Mouse (Mus musculus) hindbrain, embryonic 10.5 days (tissue): ENCODE measurements around the gene Steap1. TPM values are rescaled to one million over a fixed set of nuclear protein-coding genes. Genes with fewer than 3 reads are reported as not detected.

Experiments used
- DNase-seq: peaks from one replicate; pipeline ENCODE4 v3.0.0-alpha.2; 2017; ENCODE audit warnings: low spot score
- H3K27ac ChIP-seq: fragments of 300-500 bp; sonication (generic); 2 replicates; pipeline ENCODE4 v1.5.1; 2016; ENCODE audit warnings: mild to moderate bottlenecking, moderate library complexity
- H3K27me3 ChIP-seq: fragments of 300-500 bp; sonication (generic); 2 replicates; pipeline ENCODE4 v1.6.1; 2016; ENCODE audit warnings: mild to moderate bottlenecking; ENCODE audit not compliant: poor library complexity, insufficient read depth, severe bottlenecking
- H3K36me3 ChIP-seq: fragments of 300-500 bp; sonication (generic); 2 replicates; pipeline ENCODE4 v1.6.1; 2016; ENCODE audit warnings: mild to moderate bottlenecking, moderate library complexity
- H3K4me1 ChIP-seq: fragments of 300-500 bp; sonication (generic); replicated peaks from 2 replicates; pipeline ENCODE4 v1.6.1; 2016; ENCODE audit warnings: mild to moderate bottlenecking
- H3K4me3 ChIP-seq: fragments of 300-500 bp; sonication (generic); 2 replicates; pipeline ENCODE4 v1.5.1; 2016; ENCODE audit warnings: mild to moderate bottlenecking, moderate library complexity
- H3K9me3 ChIP-seq: fragments of 300-500 bp; sonication (generic); 2 replicates; pipeline ENCODE4 v1.6.1; 2016; ENCODE audit warnings: mild to moderate bottlenecking, moderate library complexity
- WGBS: fragments of 180-500 bp; shearing (Covaris S2); methylation state at CpG from one replicate; pipeline ENCODE4 v1.1.7; 2016; 5-methylcytosine and 5-hydroxymethylcytosine counted together
- polyA plus RNA-seq: library from polyadenylated mRNA; unstranded; fragments of >200 nt; fragmentation: Nextera tagmentation; extraction: Ambion mirVana; gene quantifications from 2 replicates; pipeline ENCODE4 v1.2.1, GENCODE M21; 2016

The Steap1 gene
- polyA plus RNA-seq, 1 experiment from 2014 or later: 5.1 TPM

DNA sequence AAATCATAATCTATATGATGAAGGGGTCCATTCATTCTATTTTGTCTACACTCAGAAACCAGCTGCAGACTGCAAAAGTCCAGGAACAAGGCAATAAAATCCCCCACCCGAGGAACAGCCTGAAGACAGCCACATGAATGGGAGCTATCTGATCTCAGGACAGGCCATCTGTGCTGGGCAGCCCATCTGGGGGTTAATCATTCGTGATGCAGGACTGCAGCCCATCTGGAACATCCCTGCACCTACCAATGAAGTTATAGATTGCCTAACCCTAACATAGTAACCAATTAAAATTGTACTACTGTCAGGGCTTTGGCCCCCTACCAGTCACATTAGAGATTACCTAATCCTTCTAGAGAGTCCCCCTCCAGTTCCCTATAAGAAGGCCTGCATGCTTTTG, 44.1 kb downstream of the Steap1 start:
- no peaks in the 10 kb centered on the region for H3K4me1 ChIP-seq
- no peaks in the 10 kb centered on the region for H3K36me3 ChIP-seq
- peak; percentile 15 for DNase-seq
- no peak overlapping the region for H3K4me3 ChIP-seq
- H3K27me3 ChIP-seq: no peaks in the 10 kb centered on the region
- 56% methylated on average over 2 of the region's 2 CpGs for WGBS
- H3K27ac ChIP-seq: no peak overlapping the region
- H3K9me3 ChIP-seq: no peaks in the 10 kb centered on the region

DNA sequence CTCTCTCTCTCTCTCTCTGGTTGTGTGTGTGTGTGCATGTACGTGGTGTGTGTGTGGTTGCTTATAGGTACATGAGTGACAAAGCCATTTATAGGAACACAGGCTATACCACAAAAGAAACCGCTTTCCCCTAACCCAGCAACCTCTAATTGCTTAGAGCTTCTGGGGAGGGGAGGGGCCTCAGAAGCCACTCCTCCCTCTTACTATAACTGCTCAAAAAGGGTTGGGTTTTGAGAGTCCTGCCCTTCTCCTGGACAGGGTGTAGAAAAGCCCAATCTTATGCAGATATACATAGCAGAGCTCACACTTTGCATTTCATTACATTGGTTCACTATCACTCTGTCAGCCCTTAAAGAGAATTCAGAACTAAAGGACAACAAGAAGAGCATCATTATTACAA, 48.7 kb downstream of the Steap1 start:
- Histone ChIP-seq H3K4me1 (no peaks in the 10 kb centered on the region), H3K27me3 (no peaks in the 10 kb centered on the region), H3K9me3 (no peaks in the 10 kb centered on the region), H3K4me3 (no peak overlapping the region), H3K27ac (no peak overlapping the region), H3K36me3 (no peaks in the 10 kb centered on the region)
- WGBS: 89% methylated on average over 2 of the region's 2 CpGs
- DNase-seq: no peak

DNA sequence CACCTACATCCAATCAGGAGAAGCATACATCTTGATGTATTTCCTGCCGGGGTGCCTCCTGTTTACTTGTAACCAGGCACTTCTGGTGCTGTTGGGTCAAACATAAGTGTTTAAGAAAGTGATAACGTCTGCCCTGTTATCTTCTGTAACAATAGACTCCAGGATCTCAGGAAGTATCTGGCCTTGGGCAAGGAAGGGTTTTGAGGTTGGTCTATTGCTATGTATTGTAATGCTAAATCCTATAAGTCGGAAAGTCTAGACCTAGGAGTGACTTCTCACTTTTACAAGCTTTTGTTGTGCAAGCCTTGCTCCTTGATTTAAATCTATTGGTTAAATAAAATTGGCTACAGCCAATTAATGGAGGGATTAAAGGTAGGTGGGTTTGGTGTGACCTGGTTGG, 50.3 kb downstream of the Steap1 start:
- Histone ChIP-seq H3K27me3 (no peaks in the 10 kb centered on the region), H3K4me1 (peaks cover 6% of the 10 kb centered on the region; the same call in 1 of the 2 replicates), H3K9me3 (no peaks in the 10 kb centered on the region), H3K27ac (no peak overlapping the region), H3K36me3 (no peaks in the 10 kb centered on the region), H3K4me3 (no peak overlapping the region)
- no peak for DNase-seq
- 75% methylated on average over 3 of the region's 3 CpGs for WGBS

DNA sequence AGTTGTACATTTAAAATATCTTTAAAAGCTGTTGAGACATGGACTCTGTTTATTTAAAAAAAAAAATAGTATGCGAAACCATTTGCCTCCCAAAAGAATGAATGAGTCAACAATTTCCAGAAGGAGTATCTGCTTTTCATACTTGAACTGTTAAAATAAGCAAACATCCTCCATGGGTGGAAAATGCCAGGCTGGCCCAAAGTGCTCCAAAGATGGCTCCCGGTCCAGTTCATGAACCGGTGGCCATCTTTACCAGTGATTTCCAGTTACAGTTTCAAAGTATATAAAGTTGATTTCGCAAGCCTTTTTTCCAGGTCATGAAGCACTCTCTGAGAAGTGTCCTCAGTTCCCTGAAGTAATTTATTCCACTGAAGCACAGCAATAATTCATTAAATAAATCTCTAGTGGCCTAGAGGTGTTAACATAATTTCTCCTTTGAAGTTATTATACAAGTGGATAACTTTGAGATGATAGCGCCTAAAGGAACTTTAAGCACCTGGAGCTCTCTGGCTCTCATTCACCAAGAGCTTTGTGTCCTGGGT, 53.7 kb downstream of the Steap1 start:
- DNase-seq: no peak
- Histone ChIP-seq H3K27ac (no peak overlapping the region), H3K36me3 (no peaks in the 10 kb centered on the region), H3K4me3 (no peak overlapping the region), H3K9me3 (no peaks in the 10 kb centered on the region), H3K4me1 (peaks cover 14% of the 10 kb centered on the region; the same call in 1 of the 2 replicates), H3K27me3 (peaks cover 19% of the 10 kb centered on the region)
- WGBS: 91% methylated on average over 5 of the region's 5 CpGs

DNA sequence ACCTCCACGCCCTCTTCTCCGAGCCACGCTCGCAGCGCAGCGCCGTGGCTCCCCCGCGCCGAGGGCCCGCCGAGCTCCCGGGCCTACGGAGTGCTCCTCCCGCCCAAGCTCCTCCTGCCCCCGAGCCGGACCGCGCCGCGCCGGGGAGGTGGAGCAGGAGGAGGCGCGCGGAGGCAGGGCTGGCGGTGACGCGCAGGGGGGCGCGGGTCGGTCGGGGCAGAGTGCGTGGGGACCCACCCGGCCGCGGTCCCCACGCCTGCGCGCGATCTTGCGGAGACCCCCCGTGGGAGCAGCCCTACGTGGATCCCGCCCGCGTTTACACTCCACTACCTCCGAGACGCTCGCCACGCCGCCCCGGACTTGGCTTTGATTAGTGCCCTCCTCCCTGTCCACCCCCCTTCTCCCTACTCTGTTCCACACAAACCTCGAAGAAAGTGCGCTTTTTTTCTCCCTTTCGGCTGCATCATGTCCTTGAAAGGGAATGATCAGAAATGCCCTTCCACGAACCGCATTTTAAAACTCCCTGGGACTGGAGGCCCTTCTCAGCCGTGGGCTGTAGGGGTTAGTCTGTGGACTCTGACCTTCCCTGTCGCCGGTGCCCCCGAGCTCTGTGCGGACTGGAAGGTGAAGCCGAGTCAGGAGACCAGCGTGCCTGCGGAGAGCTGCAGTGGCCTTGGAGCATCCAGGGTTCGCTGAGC, 55.0 kb downstream of the Steap1 start, which contains the start of gene Steap2:
TSS of gene Steap2 (minus strand) at position 623 of the 698 bp plus-strand sequence.
- peaks cover 19% of the 10 kb centered on the region for H3K27me3 ChIP-seq
- H3K36me3 ChIP-seq: no peaks in the 10 kb centered on the region
- DNase-seq: peak; percentile 63
- H3K9me3 ChIP-seq: no peaks in the 10 kb centered on the region
- H3K27ac ChIP-seq: peak within 1 kb of the TSS; percentile 92
- WGBS: under 1% methylated on average over 65 of the region's 66 CpGs
- peak within 1 kb of the TSS; percentile 83 for H3K4me3 ChIP-seq
- peaks cover 14% of the 10 kb centered on the region; the same call in 1 of the 2 replicates for H3K4me1 ChIP-seq

DNA sequence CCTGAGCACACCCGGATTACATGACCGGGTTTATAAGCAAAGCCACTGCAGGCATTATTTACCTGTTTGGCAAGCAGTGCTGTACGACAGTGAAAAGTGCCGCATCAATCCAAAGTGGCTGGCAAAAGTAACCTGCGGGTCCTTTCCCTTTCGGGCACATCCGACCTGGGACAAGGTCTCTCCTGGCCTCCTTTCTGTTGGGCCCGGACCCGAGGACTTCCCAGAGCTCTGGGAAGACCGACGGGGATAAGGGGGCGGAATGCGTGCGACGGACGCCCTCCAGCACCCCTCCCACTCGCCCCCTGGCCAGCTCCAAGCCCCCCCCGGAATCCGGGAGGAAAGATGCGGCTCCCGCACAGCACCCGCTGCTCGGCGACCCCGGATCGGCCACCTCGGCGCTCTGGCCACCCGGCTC, 55.6 kb downstream of the Steap1 start:
- Histone ChIP-seq H3K4me3 (peak overlapping the region; percentile 83), H3K27me3 (peaks cover 19% of the 10 kb centered on the region), H3K9me3 (no peaks in the 10 kb centered on the region), H3K36me3 (no peaks in the 10 kb centered on the region), H3K4me1 (peaks cover 14% of the 10 kb centered on the region; the same call in 1 of the 2 replicates), H3K27ac (peak overlapping the region; percentile 92)
- DNase-seq: peak; percentile 60
- WGBS: under 1% methylated on average over 27 of the region's 29 CpGs

DNA sequence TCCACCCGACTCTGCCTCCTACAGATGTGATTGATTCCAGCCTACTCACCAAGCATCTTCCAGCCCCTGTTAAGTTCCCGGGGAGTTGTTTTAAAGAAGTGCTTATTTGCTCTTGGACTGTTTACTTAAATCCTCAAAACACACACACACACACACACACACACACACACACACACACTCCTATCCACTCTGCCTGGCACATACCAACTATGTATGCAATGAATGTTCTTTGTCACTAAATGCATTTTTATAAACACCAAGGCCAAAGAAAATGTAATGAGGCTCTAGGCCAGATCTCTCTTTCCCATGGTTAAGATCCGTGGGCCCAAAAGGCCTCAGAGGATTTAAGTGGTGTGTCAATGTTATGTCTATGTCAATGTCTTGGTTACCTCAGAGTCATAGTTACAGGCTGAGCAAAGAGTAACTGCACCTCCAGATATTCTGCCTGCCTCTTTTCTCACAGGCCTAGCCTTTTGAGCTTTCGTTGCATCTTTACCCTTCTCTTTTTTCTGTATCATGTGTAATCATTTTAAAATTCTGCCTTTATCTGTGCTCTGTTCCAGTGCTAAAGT, 56.9 kb downstream of the Steap1 start:
- no peaks in the 10 kb centered on the region for H3K36me3 ChIP-seq
- H3K4me3 ChIP-seq: no peak overlapping the region
- peaks cover 19% of the 10 kb centered on the region for H3K27me3 ChIP-seq
- H3K4me1 ChIP-seq: peaks cover 14% of the 10 kb centered on the region; the same call in 1 of the 2 replicates
- no peak overlapping the region for H3K27ac ChIP-seq
- H3K9me3 ChIP-seq: no peaks in the 10 kb centered on the region
- 74% methylated on average over 4 of the region's 4 CpGs for WGBS
- no peak for DNase-seq

DNA sequence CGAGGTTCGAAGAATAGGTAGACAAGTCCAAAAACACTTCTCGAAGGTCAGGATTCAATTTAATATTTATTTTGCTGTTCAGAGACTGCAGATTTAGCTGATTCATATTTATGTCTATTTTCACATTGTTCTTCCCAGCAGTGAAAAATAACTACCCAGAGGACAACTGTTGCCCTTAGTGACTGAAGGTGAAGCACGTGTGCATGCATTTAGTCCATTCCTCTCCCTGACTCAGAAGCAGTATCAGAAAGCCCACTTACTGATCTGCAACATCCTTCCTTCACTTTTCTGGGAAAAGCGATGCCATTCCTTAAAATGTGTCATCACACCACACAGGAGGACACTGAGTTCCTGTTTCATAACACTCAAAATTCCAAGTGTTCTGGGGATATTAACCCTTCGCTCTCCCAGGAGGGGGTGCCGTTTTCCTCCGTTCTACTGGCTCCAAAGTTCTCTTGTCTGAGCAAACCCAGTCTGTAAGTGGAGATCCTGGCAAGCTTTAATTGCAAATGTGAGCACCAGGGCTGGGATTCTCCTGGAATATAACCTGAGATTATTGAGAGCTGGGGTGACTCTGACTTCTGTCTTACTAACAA, 60.1 kb downstream of the Steap1 start:
- Histone ChIP-seq H3K4me3 (no peak overlapping the region), H3K36me3 (no peaks in the 10 kb centered on the region), H3K9me3 (no peaks in the 10 kb centered on the region), H3K27ac (no peak overlapping the region), H3K4me1 (0 out of 2 replicates have a peak, but pooled peaks cover 11% of the 10 kb centered on the region), H3K27me3 (peaks cover 19% of the 10 kb centered on the region)
- DNase-seq: no peak
- WGBS: 83% methylated on average over 8 of the region's 8 CpGs

DNA sequence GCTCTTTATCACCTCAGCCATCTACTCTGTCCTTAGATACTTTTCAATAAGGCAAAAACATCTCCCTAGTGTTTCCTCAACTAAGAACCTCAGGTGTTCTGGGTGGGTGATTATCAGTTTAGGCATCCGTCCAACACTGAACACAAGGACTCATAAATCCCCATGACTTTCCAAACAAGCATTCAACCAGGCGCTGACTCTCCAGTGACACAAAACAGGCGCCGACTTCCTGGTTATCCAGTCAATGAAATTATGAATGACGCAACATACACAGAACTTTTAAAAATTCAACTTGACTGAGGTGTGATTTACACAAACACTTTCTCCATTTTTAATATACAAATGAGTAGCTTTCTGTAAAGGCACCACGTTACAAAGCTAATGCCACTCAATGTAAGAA, 60.9 kb downstream of the Steap1 start:
- DNase-seq: no peak
- H3K4me1 ChIP-seq: 0 out of 2 replicates have a peak, but pooled peaks cover 3% of the 10 kb centered on the region
- no peaks in the 10 kb centered on the region for H3K9me3 ChIP-seq
- H3K4me3 ChIP-seq: no peak overlapping the region
- H3K36me3 ChIP-seq: no peaks in the 10 kb centered on the region
- no peak overlapping the region for H3K27ac ChIP-seq
- H3K27me3 ChIP-seq: peaks cover 19% of the 10 kb centered on the region
- 92% methylated on average over 6 of the region's 6 CpGs for WGBS

DNA sequence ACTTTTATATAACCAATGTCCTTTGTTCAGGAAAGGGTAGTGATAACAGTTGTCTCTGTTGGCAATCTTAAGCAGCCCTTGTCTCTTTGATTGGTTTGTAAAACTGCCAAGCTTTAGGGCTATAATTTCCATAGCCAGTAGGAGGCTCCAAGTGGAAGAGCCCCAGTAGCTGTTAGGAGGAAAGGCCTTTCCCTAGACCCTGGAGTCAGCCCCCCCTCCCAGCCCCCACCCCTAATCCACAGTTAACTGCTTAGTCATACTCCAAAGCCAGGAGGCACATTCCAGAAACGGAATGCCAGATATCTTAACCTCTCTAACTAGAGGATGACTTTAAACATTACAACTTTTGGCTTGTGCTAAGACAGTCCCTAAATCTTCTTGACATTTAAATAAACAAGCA, 62.2 kb downstream of the Steap1 start:
- Histone ChIP-seq H3K9me3 (no peaks in the 10 kb centered on the region), H3K27ac (no peak overlapping the region), H3K36me3 (no peaks in the 10 kb centered on the region), H3K4me3 (no peak overlapping the region), H3K4me1 (no peaks in the 10 kb centered on the region), H3K27me3 (peaks cover 7% of the 10 kb centered on the region)
- no peak for DNase-seq
- WGBS: 26% methylated on average over 1 of the region's 1 CpGs
